Comparison of ENCODE assay signal across 17 mouse cellular contexts in the genomic region with DNA sequence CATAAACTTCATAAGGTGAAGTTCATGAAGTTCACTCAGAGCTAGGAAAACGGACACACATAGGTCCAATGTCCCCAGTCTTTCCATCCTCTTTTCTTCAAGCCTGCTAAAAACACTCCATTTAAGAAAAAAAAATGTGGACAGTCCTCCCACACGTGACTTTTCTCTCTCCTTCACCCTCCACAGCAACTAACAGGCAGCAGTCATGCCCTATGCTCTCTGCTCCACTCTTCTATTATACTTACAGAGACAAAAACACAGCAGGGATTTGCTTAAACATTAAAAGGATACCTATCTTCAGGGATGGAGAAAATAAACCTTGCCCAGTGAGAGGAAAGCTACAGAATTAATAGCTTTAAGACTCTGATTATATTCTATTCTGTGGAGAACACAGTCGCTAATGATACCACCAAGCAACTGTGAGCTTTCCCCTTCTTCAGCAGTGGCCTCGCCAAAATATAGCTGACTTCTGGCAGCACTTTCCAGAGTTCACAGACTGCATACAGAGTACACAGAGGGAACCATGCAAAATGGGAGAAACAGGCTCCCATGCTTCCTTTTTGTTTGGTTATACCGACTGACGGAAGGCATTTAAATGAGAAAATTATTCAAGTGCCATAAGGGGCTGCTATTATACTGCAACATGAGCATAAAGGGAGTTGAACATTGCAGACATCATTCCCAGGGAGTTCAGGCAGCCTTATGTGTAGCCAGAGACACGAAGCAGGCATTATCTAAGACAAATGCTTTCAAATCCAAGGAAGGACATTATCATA.
DNase-seq lines count a peak whose midpoint lies in the region; ATAC-seq and TF ChIP-seq lines count a peak whose summit lies in the region.
"Had no signal": no experiment of that assay in that cellular context is flagged by ENCODE, and none has a peak within 500 bp of the region (broad histone marks: within the 10 kb centered on the region; RNA-seq: fewer than 3 reads in every experiment).

No protein-coding gene starts in this region.

- H3K36me3 ChIP-seq in forebrain, embryonic 15.5 days, result no peaks in the 10 kb centered on the region
- no peaks in the 10 kb centered on the region for H3K36me3 ChIP-seq in hindbrain, embryonic 16.5 days (ENCODE audit: control insufficient read depth, insufficient read depth, low read length)
- no peaks in the 10 kb centered on the region for H3K36me3 ChIP-seq in midbrain, postnatal 0 days (ENCODE audit: insufficient read depth, low read length)
- no peaks in the 10 kb centered on the region for H3K36me3 ChIP-seq in intestine, embryonic 15.5 days
- H3K36me3 ChIP-seq: embryonic facial prominence, embryonic 15.5 days; heart, embryonic 13.5 days; kidney, embryonic 15.5 days; liver, embryonic 15.5 days had no signal

- 9% methylated on average over 7 of the region's 7 CpGs for WGBS in forebrain, embryonic 15.5 days
- 10% methylated on average over 7 of the region's 7 CpGs for WGBS in hindbrain, embryonic 16.5 days
- 13% methylated on average over 7 of the region's 7 CpGs for WGBS in midbrain, postnatal 0 days
- 61% methylated on average over 7 of the region's 7 CpGs for WGBS in intestine, embryonic 15.5 days

- H3K4me1 ChIP-seq in forebrain, embryonic 15.5 days, result peaks cover 37% of the 10 kb centered on the region
- peaks cover 3% of the 10 kb centered on the region; the same call in 1 of the 2 replicates for H3K4me1 ChIP-seq in hindbrain, embryonic 16.5 days (ENCODE audit: control insufficient read depth, insufficient read depth, low read depth, low read length)
- no peaks in the 10 kb centered on the region for H3K4me1 ChIP-seq in midbrain, postnatal 0 days (ENCODE audit: insufficient read depth, low read length)
- no peaks in the 10 kb centered on the region for H3K4me1 ChIP-seq in intestine, embryonic 15.5 days (replicated peaks)
- H3K4me1 ChIP-seq: embryonic facial prominence, embryonic 15.5 days; heart, embryonic 13.5 days; kidney, embryonic 15.5 days; liver, embryonic 15.5 days had no signal

- no peak overlapping the region for H3K4me3 ChIP-seq in forebrain, embryonic 15.5 days
- H3K4me3 ChIP-seq in hindbrain, embryonic 16.5 days (ENCODE audit: low read length), result no peak overlapping the region
- no peak overlapping the region for H3K4me3 ChIP-seq in midbrain, postnatal 0 days (ENCODE audit: low read depth, low read length)
- H3K4me3 ChIP-seq in intestine, embryonic 15.5 days (replicated peaks), result no peak overlapping the region
- H3K4me3 ChIP-seq: embryonic facial prominence, embryonic 15.5 days; heart, embryonic 13.5 days; kidney, embryonic 15.5 days; liver, embryonic 15.5 days had no signal

- no peaks in the 10 kb centered on the region for H3K27me3 ChIP-seq in forebrain, embryonic 15.5 days
- H3K27me3 ChIP-seq in hindbrain, embryonic 16.5 days (replicated peaks; ENCODE audit: control insufficient read depth, insufficient read depth, low read length), result no peaks in the 10 kb centered on the region
- no peaks in the 10 kb centered on the region for H3K27me3 ChIP-seq in midbrain, postnatal 0 days (ENCODE audit: insufficient read depth, low read length)
- no peaks in the 10 kb centered on the region for H3K27me3 ChIP-seq in intestine, embryonic 15.5 days (replicated peaks)
- H3K27me3 ChIP-seq: CH12.LX; embryonic facial prominence, embryonic 15.5 days; heart, embryonic 13.5 days; kidney, embryonic 15.5 days; liver, embryonic 15.5 days had no signal

- no peaks in the 10 kb centered on the region for H3K9me3 ChIP-seq in forebrain, embryonic 15.5 days
- no peaks in the 10 kb centered on the region for H3K9me3 ChIP-seq in hindbrain, embryonic 16.5 days (ENCODE audit: control insufficient read depth, low read length)
- no peaks in the 10 kb centered on the region for H3K9me3 ChIP-seq in midbrain, postnatal 0 days (ENCODE audit: low read length)
- H3K9me3 ChIP-seq in intestine, embryonic 15.5 days, result no peaks in the 10 kb centered on the region
- H3K9me3 ChIP-seq: embryonic facial prominence, embryonic 15.5 days; heart, embryonic 13.5 days; kidney, embryonic 15.5 days; liver, embryonic 15.5 days had no signal

- H3K9ac ChIP-seq in forebrain, embryonic 15.5 days (replicated peaks), result no peak overlapping the region
- H3K9ac ChIP-seq in hindbrain, embryonic 16.5 days (ENCODE audit: low read depth, low read length), result 0 out of 2 replicates have a peak overlapping the region, but pooled peaks have one; percentile 7
- H3K9ac ChIP-seq in midbrain, postnatal 0 days (replicated peaks; ENCODE audit: low read length, poor library complexity, severe bottlenecking), result no peak overlapping the region
- H3K9ac ChIP-seq in intestine, embryonic 15.5 days, result no peak overlapping the region
- H3K9ac ChIP-seq: embryonic facial prominence, embryonic 15.5 days; heart, embryonic 13.5 days; kidney, embryonic 15.5 days; liver, embryonic 15.5 days had no signal

- peak; percentile 79 for ATAC-seq in forebrain, embryonic 15.5 days (replicated peaks)
- peak; percentile 87 for ATAC-seq in hindbrain, embryonic 16.5 days
- ATAC-seq in midbrain, postnatal 0 days (ENCODE audit: low FRiP score), result peak; percentile 78
- no peak for ATAC-seq in intestine, embryonic 15.5 days

- TF ChIP-seq CTCF in midbrain, postnatal 0 days (IDR thresholded peaks at IDR 0.05), result peak; percentile 36

- peak; percentile 33 for DNase-seq in embryo, embryonic 11 days
- DNase-seq in embryo, embryonic 10 days (ENCODE audit: low spot score), result no peak
- peak; percentile 80 for DNase-seq in midbrain, postnatal 0 days (ENCODE audit: low spot score)
- DNase-seq in kidney, adult 18-20 months, result no peak
- no peak for DNase-seq in heart, postnatal 36 days
- DNase-seq: cerebellum, postnatal 14 days; gastrocnemius, postnatal 36 days; lung, postnatal 14 days; thymus, adult 18-20 months had no signal

- no peak overlapping the region for H3K4me2 ChIP-seq in forebrain, embryonic 15.5 days (replicated peaks)
- no peak overlapping the region for H3K4me2 ChIP-seq in hindbrain, embryonic 16.5 days (ENCODE audit: low read length)
- H3K4me2 ChIP-seq in midbrain, postnatal 0 days (ENCODE audit: low read depth, low read length, poor library complexity, severe bottlenecking), result no peak overlapping the region
- no peak overlapping the region for H3K4me2 ChIP-seq in intestine, embryonic 15.5 days (replicated peaks)
- H3K4me2 ChIP-seq: embryonic facial prominence, embryonic 15.5 days; heart, embryonic 13.5 days; kidney, embryonic 15.5 days; liver, embryonic 15.5 days had no signal

- H3K27ac ChIP-seq in forebrain, embryonic 15.5 days (replicated peaks), result peak overlapping the region; percentile 76
- peak overlapping the region; percentile 69 for H3K27ac ChIP-seq in hindbrain, embryonic 16.5 days (ENCODE audit: low read depth, low read length)
- H3K27ac ChIP-seq in midbrain, postnatal 0 days (ENCODE audit: low read depth, low read length), result peak overlapping the region; percentile 33
- no peak overlapping the region for H3K27ac ChIP-seq in intestine, embryonic 15.5 days
- H3K27ac ChIP-seq: embryonic facial prominence, embryonic 15.5 days; heart, embryonic 13.5 days; kidney, embryonic 15.5 days; liver, embryonic 15.5 days had no signal

- intact Hi-C loops in heart, postnatal 36 days (cut with DNase I), result no loop called here

Comparison
In these comparisons a context has a peak if more than half of its experiments do, and no peak if none do; other contexts are left out.
1. DNase-seq: peak in embryo, embryonic 11 days (single experiment) and midbrain, postnatal 0 days (single experiment); none in embryo, embryonic 10 days (single experiment), kidney, adult 18-20 months (single experiment) and heart, postnatal 36 days (0 of 2).